Mouse (Mus musculus): ENCODE measurements around the gene Camta2.

GRCm38 (mm10) chr11:70667271-70668150 is 20.4 kb downstream of the Camta2 start:
- TF ChIP-seq CTCF (IDR thresholded peaks at IDR 0.05; ENCODE audit: low read depth, low read length) (no peak), TAL1 (conservative IDR thresholded peaks at IDR 0.05; ENCODE audit: low read depth, low read length) (no peak)
